Comparison of ENCODE assay signal across 18 mouse cellular contexts in the genomic region with DNA sequence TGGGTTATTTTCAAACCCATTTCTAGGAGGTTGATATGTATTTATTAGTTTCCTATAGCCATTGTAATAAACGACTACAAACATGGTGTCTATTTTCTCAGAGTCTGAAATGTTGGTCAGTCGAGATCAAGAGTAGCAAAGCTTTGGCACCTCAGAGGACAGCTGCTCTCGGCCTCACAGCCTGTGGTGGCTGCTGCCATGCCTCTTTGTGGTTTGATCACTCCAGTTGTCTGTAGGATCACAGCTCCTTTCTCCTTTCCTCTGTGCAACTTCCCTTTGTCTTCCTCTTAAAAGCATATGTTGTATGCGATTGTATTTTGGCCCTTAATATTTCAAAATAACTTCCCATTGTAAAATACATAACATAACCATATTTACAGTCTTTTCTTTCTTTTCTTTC.
"Had no signal": no experiment of that assay in that cellular context is flagged by ENCODE, and none has a peak within 500 bp of the region (broad histone marks: within the 10 kb centered on the region; RNA-seq: fewer than 3 reads in every experiment).

No protein-coding gene starts in this region.

- H3K4me3 ChIP-seq: kidney, embryonic 15.5 days; limb, embryonic 10.5 days; limb, embryonic 13.5 days; liver, embryonic 12.5 days; liver, embryonic 15.5 days; lung, embryonic 15.5 days; midbrain, embryonic 12.5 days; midbrain, embryonic 15.5 days had no signal

- H3K4me1 ChIP-seq: kidney, embryonic 15.5 days; limb, embryonic 10.5 days; limb, embryonic 13.5 days; liver, embryonic 12.5 days; liver, embryonic 15.5 days; midbrain, embryonic 12.5 days; midbrain, embryonic 15.5 days had no signal

- H3K4me2 ChIP-seq: kidney, embryonic 15.5 days; limb, embryonic 13.5 days; liver, embryonic 12.5 days; liver, embryonic 15.5 days; lung, embryonic 15.5 days; midbrain, embryonic 12.5 days; midbrain, embryonic 15.5 days had no signal

- H3K9me3 ChIP-seq: kidney, embryonic 15.5 days; limb, embryonic 10.5 days; limb, embryonic 13.5 days; liver, embryonic 12.5 days; liver, embryonic 15.5 days; lung, embryonic 15.5 days; midbrain, embryonic 12.5 days; midbrain, embryonic 15.5 days had no signal

- H3K36me3 ChIP-seq: limb, embryonic 10.5 days; limb, embryonic 13.5 days; liver, embryonic 12.5 days; liver, embryonic 15.5 days; lung, embryonic 15.5 days; midbrain, embryonic 12.5 days; midbrain, embryonic 15.5 days had no signal

- H3K27ac ChIP-seq: kidney, embryonic 15.5 days; limb, embryonic 10.5 days; limb, embryonic 13.5 days; liver, embryonic 12.5 days; liver, embryonic 15.5 days; lung, embryonic 15.5 days; midbrain, embryonic 12.5 days; midbrain, embryonic 15.5 days; stomach, postnatal 0 days had no signal

- DNase-seq: kidney, adult 2 months; kidney, postnatal 10 days; kidney, postnatal 36 days; liver; lung, adult 18-20 months; lung, postnatal 10 days; lung, postnatal 36 days; thymus, adult 18-20 months had no signal

- ATAC-seq: intestine, postnatal 0 days; liver, embryonic 12.5 days; midbrain, embryonic 15.5 days had no signal

- H3K27me3 ChIP-seq: kidney, embryonic 15.5 days; limb, embryonic 13.5 days; liver, embryonic 12.5 days; liver, embryonic 15.5 days; lung, embryonic 15.5 days; midbrain, embryonic 12.5 days; midbrain, embryonic 15.5 days had no signal

- H3K9ac ChIP-seq: kidney, embryonic 15.5 days; limb, embryonic 13.5 days; liver, embryonic 12.5 days; liver, embryonic 15.5 days; lung, embryonic 15.5 days; midbrain, embryonic 12.5 days; midbrain, embryonic 15.5 days had no signal
